In genomic region chr15:82047080-82047883, GRCm38 (mm10) we compare ENCODE assay signal across 8 mouse cellular contexts. TPM values are rescaled to one million over a fixed set of nuclear protein-coding genes. Genes with fewer than 3 reads are reported as not detected.
A peak's percentile ranks its signal among the peaks of the same experiment; 100 is the strongest.
DNase-seq lines count a peak whose midpoint lies in the region; ATAC-seq and TF ChIP-seq lines count a peak whose summit lies in the region.

TSS of gene Snu13 (minus strand) at chr15:82047598.

- H3K4me1 ChIP-seq in ES-Bruce4 (ENCODE audit: control insufficient read depth, insufficient read depth, low read length): peaks cover 2% of the 10 kb centered on the region
- peaks cover 31% of the 10 kb centered on the region for H3K4me1 ChIP-seq in forebrain, embryonic 15.5 days
- H3K4me1 ChIP-seq in lung, adult 2 months (ENCODE audit: control insufficient read depth, insufficient read depth, low read length): peaks cover 6% of the 10 kb centered on the region

- peak within 1 kb of the TSS; percentile 92 for H3K4me2 ChIP-seq in forebrain, embryonic 15.5 days (replicated peaks)

- TF ChIP-seq EP300 in ES-Bruce4 (IDR thresholded peaks at IDR 0.05; ENCODE audit: insufficient read depth, low read depth, low read length): no peak

- H3K9me3 ChIP-seq in ES-Bruce4 (replicated peaks; ENCODE audit: control insufficient read depth, insufficient read depth, low read length, poor library complexity, severe bottlenecking): no peaks in the 10 kb centered on the region
- H3K9me3 ChIP-seq in forebrain, embryonic 15.5 days: no peaks in the 10 kb centered on the region

- intact Hi-C loops in heart, postnatal 25 days (cut with DNase I): no loop called here

- peak within 1 kb of the TSS; percentile 93 for H3K9ac ChIP-seq in ES-Bruce4 (ENCODE audit: low read depth, poor library complexity, severe bottlenecking)
- peak within 1 kb of the TSS; percentile 94 for H3K9ac ChIP-seq in forebrain, embryonic 15.5 days (replicated peaks)

- ATAC-seq in forebrain, embryonic 15.5 days (replicated peaks): peak; percentile 93
- ATAC-seq in neutrophil, adult 5-6 weeks (ENCODE audit: extremely low read depth, insufficient number of reproducible peaks, low FRiP score, poor library complexity, severe bottlenecking): peak; percentile 94

- under 1% methylated on average over 74 of the region's 74 CpGs for WGBS in forebrain, embryonic 15.5 days
- under 1% methylated on average over 74 of the region's 74 CpGs for whole genome bisulfite sequencing in lung, adult 2 months

- H3K36me3 ChIP-seq in ES-Bruce4 (ENCODE audit: control insufficient read depth, insufficient read depth, low read length, poor library complexity, severe bottlenecking): peaks cover 21% of the 10 kb centered on the region
- H3K36me3 ChIP-seq in forebrain, embryonic 15.5 days: peaks cover 13% of the 10 kb centered on the region

- peak within 1 kb of the TSS; percentile 95 for H3K4me3 ChIP-seq in ES-Bruce4 (ENCODE audit: low read depth, low read length)
- H3K4me3 ChIP-seq in forebrain, embryonic 15.5 days: peak within 1 kb of the TSS; percentile 99
- H3K4me3 ChIP-seq in lung, adult 2 months (replicated peaks; ENCODE audit: extremely low read depth, low read depth, low read length): peak within 1 kb of the TSS; percentile 85

- peak within 1 kb of the TSS; percentile 27; the same call in 1 of the 2 replicates for H3K27ac ChIP-seq in ES-Bruce4 (ENCODE audit: insufficient read depth, low read length)
- H3K27ac ChIP-seq in forebrain, embryonic 15.5 days (replicated peaks): peak within 1 kb of the TSS; percentile 90

- TF ChIP-seq POLR2A in ES-Bruce4 (IDR thresholded peaks at IDR 0.05; ENCODE audit: insufficient read depth, low read length): peak; percentile 49
- TF ChIP-seq POLR2A in lung, adult 2 months (IDR thresholded peaks at IDR 0.05; ENCODE audit: borderline replicate concordance, extremely low read depth, low read depth, low read length): peak; percentile 82; the same call in 1 of the 2 replicates

- TF ChIP-seq CTCF in ES-Bruce4 (IDR thresholded peaks at IDR 0.05; ENCODE audit: low read depth, low read length): no peak
- TF ChIP-seq CTCF in lung, adult 2 months (IDR thresholded peaks at IDR 0.05; ENCODE audit: insufficient read depth, low read length): no peak

- DNase-seq in cerebellum, adult 11 months: peak; percentile 88
- peak; percentile 76 for DNase-seq in heart, postnatal 25 days (ENCODE audit: low spot score)
- peak; percentile 90 to 95 for DNase-seq in layer of hippocampus, adult 18-20 months (ENCODE audit: low spot score in 2 of 2)
- peak; percentile 94 for DNase-seq in lung, adult 2 months
- DNase-seq in thymus, adult 18-20 months: peak; percentile 84 to 88

- no peaks in the 10 kb centered on the region for H3K27me3 ChIP-seq in ES-Bruce4 (ENCODE audit: control insufficient read depth, insufficient read depth, low read length, poor library complexity, severe bottlenecking)
- H3K27me3 ChIP-seq in forebrain, embryonic 15.5 days: no peaks in the 10 kb centered on the region

RNA-seq across cellular contexts. Expression of gene Snu13, which starts in this region (rescaled TPM):
- polyA plus RNA-seq in ES-Bruce4 (2011; ENCODE audit: insufficient read depth, insufficient read length, low read depth, missing spikeins): 271 and 279 TPM in 2 replicates
- 258 and 264 TPM in 2 replicates for polyA plus RNA-seq in forebrain, embryonic 15.5 days (2015; fragmentation: Nextera tagmentation; extraction: Ambion mirVana)
- 10 to 100 TPM; 48.2 to 52.5 TPM for total RNA-seq in heart, postnatal 25 days (2021)
- total RNA-seq in layer of hippocampus, adult 18-20 months (2021): 100 to 1,000 TPM; 117 TPM
- 54.7 and 56.6 TPM in 2 replicates for polyA plus RNA-seq in lung, adult 2 months (2012; rRNA removed)
- total RNA-seq in neutrophil, adult 5-6 weeks (2017): 74.5 and 74.8 TPM in 2 replicates

Comparison
In these comparisons a context has a peak if more than half of its experiments do, and no peak if none do; other contexts are left out.
1. Peak in every context shown above with its lines: DNase-seq, ATAC-seq, H3K4me3 ChIP-seq and H3K27ac ChIP-seq.